Mouse (Mus musculus) layer of hippocampus, adult 2 months (tissue): ENCODE results near the gene 2410004B18Rik. TPM values are rescaled to one million over a fixed set of nuclear protein-coding genes. Genes with fewer than 3 reads are reported as not detected.
"Not testable (repeated sequence)": the region's sequence is repeated elsewhere in the genome, so short reads cannot be mapped to it uniquely, and the experiment has no call there.

Experiments used
- DNase-seq, 2 experiments: peaks; one replicate each; pipeline ENCODE4 v3.0.0; 2022; ENCODE audit warnings: low spot score in 2 of 2
- H3K27ac ChIP-seq: fragments of 200-600 bp; 2 replicates; pipeline ENCODE4 v1.8.1; 2022
- H3K4me3 ChIP-seq: fragments of 200-600 bp; 2 replicates; pipeline ENCODE4 v1.8.1; 2022; ENCODE audit warnings: mild to moderate bottlenecking
- CTCF ChIP-seq: fragments of 200-600 bp; conservative IDR thresholded peaks from 2 replicates; pipeline ENCODE4 v1.8.1; 2022; ENCODE audit warnings: antibody characterized with exemption, mild to moderate bottlenecking, moderate library complexity
- total RNA-seq, 2 experiments: library from RNA; stranded (reverse); gene quantifications; 2 replicates each; pipeline ENCODE4 v1.2.3; 2021

Gene 2410004B18Rik
- total RNA-seq, 2 experiments from 2014 or later, result 36.7 to 40.6 TPM

DNA sequence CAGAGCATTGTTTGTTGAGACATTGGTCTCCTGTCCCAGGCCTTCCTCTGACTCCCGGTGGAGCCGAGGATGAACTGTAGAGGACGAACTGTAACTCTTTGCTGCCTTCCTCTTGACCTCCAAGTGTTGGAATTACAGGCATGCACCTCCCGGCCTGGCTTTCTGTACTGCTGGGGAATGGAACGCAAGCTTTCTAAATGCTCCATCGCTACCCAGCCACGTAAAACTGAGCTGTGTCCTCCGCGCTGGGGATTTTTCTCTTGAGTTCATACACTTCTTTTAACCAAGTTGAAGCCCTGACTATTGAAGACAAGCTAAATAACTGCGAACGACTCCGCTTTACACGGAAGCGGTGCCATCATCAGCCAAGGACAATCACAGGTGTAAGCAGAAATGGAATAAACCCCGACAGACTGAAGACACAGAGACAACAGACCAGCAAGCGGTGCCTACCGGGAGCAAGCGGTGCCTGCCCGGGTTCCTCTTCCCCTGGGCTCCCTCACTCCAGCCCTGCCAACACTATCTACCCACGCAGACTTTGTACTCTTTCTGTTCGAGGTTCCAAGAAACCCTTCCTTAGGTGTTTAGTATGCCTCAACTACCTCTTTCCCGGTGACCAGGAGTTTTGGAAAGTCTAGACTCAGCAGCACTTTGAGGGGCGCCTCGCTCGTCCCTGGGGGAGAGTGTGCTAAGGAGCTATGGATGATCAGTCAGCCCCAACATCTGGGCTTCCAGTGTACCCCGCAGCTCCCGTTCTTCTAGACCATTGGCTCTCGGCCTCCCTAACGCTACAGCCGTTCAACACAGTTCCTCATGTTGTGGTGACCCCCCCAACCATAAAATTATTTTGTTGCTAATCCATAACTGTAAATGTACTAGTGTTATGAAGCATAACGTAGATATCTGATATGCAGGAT lies 25.5 kb downstream of the 2410004B18Rik start:
- Histone ChIP-seq H3K4me3 (no peak overlapping the region), H3K27ac (no peak overlapping the region)
- no peak for TF ChIP-seq CTCF
- no peak for DNase-seq

DNA sequence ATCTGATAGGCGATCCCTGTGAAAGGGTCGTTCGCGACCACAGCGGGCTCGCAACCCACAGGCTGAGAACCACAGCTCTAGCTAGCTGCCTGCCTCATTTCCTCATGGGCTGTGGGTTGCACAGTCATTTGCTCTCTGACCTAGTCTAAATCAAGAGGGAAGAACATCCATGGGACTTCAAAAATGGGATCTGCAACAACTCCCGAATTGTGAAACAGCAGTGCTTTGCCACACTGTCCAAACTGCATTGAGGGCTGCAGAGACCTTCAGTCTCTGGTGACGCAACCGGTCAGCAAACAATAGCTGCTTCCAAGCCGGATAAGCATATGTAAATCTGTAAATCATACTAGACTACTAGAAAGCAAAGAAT lies 26.2 kb downstream of the 2410004B18Rik start:
- TF ChIP-seq CTCF, result no peak
- no peak overlapping the region for H3K4me3 ChIP-seq
- DNase-seq, result no peak
- H3K27ac ChIP-seq, result no peak overlapping the region

DNA sequence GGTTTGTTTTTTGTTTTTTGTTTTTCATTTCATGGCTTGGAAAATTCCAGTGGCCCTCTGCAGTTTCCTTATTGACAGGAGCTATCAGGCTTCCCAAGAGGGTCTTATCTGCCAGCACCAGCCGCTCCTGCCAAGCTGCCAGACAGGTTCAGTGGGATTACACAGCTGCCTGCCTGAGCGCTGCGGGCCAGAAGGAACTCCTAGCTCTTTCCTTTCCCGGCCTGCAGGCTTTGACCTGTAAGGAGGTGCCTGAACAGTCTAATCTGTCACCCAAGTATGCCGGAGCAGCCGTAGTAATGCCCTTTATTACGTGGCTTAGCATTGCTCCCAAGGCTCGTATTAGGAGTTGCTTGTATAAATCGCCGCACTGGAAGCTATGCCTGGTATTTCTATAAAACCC lies 26.7 kb downstream of the 2410004B18Rik start:
- Histone ChIP-seq H3K27ac (no peak overlapping the region), H3K4me3 (no peak overlapping the region)
- DNase-seq, result no peak
- TF ChIP-seq CTCF, result no peak

DNA sequence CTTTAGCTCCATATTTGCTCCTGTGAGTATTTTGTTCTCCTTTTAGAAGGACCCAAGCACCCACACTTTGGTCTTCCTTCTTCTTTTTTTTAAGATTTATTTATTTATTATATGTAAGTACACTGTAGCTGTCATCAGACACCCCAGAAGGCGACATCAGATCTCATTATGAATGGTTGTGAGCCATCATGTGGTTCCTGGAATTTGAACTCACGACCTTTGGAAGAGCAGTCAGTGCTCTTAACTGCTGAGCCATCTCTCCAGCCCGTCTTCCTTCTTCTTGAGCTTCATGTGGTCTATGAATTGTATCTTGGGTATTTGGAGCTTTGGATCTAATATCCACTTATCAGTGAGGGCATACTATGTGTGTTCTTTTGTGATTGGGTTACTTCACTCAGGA lies 27.8 kb downstream of the 2410004B18Rik start:
- not testable (repeated sequence) for H3K27ac ChIP-seq, H3K4me3 ChIP-seq, DNase-seq

DNA sequence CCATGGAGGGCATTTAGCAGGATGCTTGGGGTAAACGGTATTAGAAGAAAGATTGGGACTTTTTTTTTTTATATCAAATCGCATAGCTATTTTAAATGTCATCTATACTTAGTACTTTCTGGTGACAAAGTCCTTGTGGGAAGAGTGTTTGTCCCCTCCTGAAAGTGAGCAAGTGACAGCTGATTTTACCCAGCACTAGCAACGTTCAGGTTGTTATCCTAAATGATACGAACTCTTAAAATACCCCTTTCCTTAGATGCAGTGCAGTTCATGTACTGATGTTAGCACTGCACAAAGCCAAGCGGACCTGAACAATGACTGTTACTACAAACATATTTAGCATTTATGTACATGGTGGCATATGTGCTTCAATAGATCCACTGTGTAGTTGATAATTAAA lies 29.0 kb downstream of the 2410004B18Rik start:
- H3K4me3 ChIP-seq, result no peak overlapping the region
- no peak overlapping the region for H3K27ac ChIP-seq
- no peak for TF ChIP-seq CTCF
- no peak for DNase-seq

DNA sequence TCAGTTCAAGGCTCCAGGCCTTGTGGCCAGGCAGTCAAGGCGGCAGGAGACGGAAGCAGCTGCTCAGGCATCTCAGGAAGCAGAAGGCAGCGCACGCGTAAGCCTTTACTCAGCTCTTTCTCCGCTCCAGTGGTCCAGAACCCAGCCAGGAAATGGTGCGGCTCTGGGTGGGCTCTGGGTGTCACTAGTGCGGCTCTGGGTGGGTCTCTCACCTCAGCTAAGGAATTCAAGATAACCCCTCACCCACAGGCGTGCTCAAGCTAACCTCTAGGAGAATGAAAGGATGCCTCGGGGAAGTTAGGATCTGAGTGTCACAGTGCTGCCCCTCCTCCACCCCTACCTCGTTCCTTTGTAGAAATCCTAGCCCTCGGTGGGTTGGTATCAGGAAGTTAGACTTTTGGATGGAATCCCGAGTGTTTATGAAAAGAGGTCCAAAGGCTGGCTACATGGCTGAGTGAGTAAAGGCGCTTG lies 31.3 kb downstream of the 2410004B18Rik start:
- H3K4me3 ChIP-seq, result no peak overlapping the region
- TF ChIP-seq CTCF, result no peak
- no peak for DNase-seq
- H3K27ac ChIP-seq, result no peak overlapping the region

DNA sequence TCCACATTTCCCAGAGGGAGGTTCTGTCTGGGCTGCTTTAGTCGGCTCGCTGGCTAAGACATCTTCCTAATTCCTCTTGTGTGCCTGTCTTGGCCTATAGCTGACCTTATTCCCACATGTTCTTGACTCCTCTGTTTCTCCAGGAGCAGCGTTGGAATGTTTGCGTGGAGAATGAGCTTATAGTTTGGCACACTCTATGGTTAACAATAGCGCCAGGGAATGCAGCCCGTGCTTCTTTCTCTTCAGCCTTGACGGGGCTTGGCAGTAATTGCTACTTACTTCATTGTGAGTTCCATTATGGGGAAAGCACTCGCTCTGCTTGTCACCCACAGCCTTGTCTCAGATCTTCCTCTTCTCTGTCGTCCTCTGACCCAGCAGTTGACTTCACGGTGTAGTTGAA lies 33.7 kb downstream of the 2410004B18Rik start:
- TF ChIP-seq CTCF, result no peak
- H3K4me3 ChIP-seq, result no peak overlapping the region
- no peak overlapping the region for H3K27ac ChIP-seq
- DNase-seq, result no peak

DNA sequence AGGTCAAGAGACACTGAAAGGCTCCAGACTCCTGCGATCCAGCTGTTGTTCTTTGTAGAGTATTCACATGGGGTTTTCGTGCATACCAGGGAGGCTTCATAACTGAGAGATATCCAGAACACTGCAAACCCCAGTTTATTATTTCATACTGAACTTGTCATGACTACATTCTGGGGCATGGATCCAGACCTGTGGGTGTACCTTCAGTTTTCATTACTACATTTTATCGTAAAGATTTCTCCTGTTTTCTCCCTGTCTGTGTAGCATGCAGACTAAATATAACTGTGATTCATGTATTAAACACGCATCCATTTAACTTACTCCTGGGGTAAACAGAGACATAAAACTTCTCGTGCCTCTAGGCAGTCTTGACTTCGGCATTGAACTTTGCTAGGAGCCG lies 37.2 kb downstream of the 2410004B18Rik start:
- H3K4me3 ChIP-seq, result no peak overlapping the region
- no peak for TF ChIP-seq CTCF
- H3K27ac ChIP-seq, result no peak overlapping the region
- DNase-seq, result no peak

DNA sequence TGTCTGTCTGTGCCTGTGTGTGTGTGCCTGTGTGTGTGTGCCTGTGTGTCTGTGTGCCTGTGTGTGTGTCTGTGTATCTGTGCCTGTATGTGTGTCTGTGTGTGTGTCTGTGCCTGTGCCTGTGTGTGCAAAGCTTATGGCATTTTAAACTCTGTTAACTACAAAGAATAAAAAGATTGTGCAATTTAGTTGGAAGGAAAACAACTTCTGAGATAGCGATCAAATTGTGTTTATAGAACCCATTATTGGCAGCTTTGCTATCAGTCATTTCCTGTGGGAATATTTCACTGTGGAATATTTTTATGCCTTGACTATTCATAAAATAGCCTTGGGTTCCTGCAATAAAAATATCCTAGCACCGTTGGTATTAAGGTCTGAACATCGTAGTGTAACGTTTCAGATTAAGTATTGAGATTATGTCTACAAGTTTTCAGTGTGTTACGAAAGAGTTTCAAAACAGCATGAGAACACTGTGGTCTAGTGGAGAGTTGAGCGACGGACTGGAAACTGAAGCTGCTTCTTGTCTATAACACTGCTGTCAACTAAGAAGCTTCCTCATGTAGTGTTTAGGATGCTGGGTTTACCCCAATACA lies 47.6 kb downstream of the 2410004B18Rik start:
- DNase-seq, result no peak
- no peak overlapping the region for H3K4me3 ChIP-seq
- no peak for TF ChIP-seq CTCF
- H3K27ac ChIP-seq, result no peak overlapping the region

DNA sequence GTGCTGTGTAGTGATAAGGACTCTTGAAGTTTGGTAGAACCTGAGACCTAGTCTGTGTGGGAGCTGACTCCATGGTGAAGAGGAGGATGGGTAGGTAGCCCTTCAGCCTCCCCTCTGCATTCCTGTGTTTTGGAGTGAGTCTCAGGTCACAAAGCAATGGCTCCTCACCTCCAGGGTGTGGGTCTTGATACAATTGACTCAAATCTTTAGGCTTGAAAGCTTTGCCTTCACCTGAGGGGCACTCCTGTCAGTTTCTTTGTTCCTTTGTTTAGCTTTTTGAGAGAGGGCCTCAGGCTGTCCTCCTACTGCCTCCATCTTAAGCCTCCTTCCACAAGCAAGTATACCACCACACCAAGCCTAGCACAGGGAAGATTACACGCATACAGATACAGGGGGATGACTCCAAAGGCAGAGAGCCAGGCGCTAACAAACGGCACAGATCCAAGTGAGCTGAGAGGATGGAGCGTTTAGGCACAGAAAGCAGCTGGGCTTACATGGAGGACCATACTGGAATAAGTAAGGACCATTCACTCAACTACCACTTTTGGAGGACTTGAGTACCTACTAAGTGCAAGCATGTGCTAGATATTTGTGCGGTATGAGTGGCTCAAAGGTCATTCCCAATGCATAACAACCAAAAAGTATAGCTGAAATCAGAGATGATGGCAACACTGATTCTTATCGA lies 48.6 kb downstream of the 2410004B18Rik start:
- Histone ChIP-seq H3K27ac (no peak overlapping the region), H3K4me3 (no peak overlapping the region)
- no peak for DNase-seq
- TF ChIP-seq CTCF, result no peak

DNA sequence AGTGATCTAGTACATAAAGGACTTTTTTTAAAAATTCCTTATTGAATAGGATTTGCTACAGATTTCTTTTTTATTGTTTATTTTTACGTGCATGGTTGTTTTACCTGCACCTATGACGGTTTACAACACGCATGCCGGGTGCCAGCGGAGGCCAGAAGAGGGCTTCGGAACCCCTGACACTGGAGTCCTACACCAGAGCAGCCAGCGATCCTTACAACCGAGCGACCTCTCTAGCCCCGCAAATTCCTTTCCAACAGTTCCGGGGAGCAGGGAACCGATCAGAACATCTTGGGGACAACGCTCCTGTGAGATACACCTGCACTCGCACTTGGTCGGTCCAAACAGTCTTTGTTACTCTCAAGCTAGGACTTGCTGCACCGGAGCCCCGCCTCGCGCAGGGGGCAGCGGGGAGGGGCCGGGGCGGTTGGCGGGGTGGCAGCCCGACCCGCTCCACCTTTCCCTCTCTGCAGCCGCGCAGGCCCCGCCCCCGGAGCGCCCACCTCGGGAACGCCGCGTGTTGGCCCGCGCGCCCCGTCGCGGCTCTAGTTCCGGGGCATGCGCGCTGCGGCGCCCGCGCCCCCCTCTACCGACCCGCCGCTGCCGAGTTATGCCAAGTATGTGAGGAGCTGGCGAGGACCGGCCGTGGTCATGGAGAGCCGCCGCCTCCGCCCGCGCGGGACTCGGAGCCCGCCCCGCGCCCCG lies 49.6 kb downstream of the 2410004B18Rik start, which contains the start of gene Syde2:
Syde2 (plus strand) TSS at position 603 of the 702 bp plus-strand sequence.
- Histone ChIP-seq H3K27ac (peak within 1 kb of the TSS; percentile 69; the same call in 1 of the 2 replicates), H3K4me3 (peak within 1 kb of the TSS; percentile 64)
- DNase-seq, result peak; percentile 39 to 52
- TF ChIP-seq CTCF, result no peak

DNA sequence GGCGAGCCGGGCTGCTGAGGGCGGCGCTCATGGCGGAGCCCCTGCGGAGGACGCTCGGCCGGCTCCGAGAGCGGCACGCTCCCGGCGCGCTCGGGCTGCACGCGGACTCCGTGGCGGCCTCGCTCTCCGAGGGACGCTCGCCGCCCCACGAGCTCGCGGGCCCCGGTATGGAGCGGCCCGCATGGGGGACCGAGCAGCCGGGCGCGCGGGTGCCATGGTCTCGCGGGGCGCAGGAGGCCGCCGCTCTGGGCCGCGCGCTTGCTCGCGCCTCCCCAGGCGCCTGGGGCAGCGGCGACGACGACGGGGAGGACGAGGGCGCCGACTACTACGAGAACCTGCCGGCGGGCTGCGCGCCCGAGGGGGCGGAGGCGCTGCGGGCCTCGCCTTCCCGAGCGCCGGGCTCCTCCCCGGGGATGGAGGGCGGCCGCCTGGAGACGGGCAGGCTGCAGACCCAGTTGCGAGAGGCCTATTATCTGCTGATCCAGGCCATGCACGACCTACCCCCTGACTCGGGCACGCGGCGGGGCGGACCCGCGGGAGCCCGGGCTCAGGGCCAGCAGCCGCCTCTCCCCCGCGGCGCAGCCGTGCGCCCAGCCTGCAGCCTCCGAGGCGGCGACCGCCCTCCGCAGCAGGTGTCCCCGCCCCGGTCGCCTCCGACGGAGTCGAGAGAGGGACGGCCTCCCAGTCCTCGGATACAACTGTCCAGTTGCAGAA lies 50.3 kb downstream of the 2410004B18Rik start:
- peak overlapping the region; percentile 69; the same call in 1 of the 2 replicates for H3K27ac ChIP-seq

More for the DNA sequence above, 50.3 kb downstream of the 2410004B18Rik start:
- H3K4me3 ChIP-seq, result peak overlapping the region; percentile 64
- no peak for TF ChIP-seq CTCF
- DNase-seq, result peak; percentile 51 to 56
